Mouse (Mus musculus): ENCODE data around the gene Sowahb.
"Not testable (repeated sequence)": the region's sequence is repeated elsewhere in the genome, so short reads cannot be mapped to it uniquely, and the experiment has no call there.

Sowahb gene

DNA sequence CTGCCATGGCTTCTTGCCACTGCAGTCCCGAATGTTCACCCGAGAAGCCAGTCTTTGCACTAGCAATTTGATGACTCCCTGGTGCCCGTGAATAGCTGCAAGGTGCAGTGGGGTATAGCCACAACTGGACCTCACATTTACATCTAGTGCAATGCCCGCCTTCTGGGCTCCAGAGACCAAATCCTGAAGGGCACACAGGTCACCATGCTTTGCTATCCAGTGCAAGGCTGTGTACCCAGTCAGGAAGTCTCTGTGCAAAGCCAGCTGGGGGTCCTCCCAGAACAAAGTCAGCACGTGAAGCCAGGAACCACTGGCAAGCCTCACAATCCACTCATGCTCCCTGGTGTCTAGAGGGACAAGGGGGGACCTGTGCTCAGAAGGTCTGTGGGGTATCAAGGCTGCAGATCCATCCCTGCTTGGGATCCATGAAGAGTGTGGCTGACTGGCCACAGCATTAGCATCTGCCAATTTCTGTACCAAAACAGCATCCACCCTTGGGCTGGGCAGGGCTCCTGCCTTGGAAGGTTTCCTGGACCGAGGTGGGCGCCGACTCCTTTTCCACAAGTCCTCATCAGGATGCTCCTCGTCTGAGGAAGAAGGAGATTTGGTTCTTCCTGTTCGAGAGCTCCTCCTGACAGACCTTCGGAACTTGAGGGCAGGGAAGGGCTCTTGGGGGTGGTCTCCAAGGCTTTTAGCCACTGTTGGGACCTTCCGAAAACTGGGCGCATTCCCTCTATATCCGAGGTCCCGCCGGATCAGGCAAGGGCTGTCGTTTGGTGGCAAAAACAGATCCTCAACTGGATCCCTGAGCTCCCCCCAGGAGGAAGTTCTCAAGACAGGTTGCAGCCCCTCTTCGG is 1.8 kb downstream of the Sowahb start:
- DNase-seq = peak; percentile 23

DNA sequence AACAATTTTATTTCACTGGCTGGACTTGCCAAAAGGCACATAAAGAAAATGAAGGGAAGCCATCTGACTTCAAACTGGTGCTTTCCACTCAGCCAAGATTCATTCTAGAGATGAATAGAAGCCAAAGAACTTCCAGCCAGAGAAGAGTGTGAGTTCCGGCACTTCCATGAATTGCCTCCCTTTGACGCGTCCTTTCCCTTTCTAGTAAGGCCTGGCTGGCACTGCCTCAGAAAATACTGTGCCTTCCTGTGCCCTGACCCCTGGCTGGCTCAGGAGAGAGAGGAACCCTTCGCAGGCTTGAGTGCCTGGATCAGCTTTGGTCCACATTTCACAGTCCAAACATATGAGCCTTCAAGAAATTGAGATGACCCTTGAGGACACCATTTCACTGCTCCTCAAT is 2.8 kb downstream of the Sowahb start:
- DNase-seq = peak; percentile 36

DNA sequence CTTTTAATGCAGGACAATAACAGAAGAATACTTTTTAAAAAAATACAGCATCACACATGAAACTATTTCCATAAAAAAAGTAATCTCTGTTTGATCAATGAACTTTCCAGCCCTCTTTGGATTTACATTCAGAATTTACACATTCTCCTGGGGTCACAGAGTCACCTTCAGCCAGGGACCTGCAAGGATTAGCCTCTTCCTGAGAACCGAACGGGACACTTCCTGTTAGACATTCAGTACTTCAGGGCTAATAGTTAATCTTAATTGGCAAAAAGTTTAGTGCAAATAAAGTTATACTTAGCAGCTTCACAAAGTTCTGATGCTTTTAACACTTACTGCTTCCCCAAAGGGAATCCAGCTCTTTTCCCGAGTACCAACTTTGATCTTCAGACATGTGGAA is 3.5 kb downstream of the Sowahb start:
- no peak for DNase-seq

DNA sequence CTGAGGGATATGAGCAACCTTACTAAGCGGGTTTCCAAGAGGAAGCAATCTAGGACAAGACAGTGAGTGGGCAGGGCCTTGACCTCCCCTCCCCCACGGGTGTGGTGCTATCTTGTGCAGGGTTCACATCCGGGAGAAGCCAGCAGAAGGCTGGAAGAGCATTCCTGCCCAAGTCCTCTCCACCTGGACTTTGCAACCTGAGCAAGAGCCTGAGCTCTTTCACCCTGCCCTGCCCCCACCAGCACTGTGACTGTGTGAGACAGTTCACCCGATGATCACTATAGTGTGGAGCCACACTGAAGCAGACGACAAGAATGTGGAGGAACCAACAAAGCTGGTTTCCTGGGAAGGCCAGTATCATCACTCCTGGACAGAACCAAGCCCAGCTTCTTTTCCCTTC is 4.7 kb downstream of the Sowahb start:
- DNase-seq = no peak

DNA sequence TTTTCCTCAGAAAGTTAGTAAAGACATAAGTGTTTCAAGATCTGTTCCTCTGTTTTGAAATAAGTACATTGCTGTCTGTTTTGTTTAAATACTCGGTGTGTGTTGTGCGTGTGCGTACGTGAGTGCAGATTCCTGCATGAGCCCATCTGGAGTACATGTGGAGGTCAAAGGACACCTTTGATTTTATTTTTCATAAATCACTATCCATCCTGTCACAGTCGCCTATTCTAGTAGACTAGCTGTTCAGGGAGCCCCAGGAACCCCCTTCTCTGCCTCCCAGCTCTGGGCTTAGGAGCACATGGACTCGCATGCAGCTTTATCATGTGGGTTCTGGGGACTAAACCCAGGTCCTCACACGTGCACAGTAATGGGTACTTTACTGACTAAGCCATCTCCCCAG is 8.6 kb downstream of the Sowahb start:
- no peak for DNase-seq

DNA sequence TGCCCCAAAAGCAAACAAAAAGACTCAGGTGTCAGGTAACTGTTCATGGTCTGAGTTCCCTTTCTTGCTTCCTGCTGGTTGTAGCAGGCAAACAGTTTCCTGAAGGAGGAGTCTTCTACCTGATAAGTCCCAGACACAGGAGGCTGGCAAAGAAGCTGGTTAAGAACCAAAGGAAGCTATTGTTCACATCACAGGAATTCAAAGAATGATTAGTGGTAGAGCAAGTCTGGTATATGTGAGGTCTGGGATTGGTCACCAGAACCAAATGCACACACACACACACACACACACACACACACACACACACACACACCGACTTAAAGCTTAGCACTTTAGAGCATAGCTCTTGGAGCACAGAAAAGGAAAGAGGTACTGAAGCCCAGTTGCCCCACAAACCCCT is 9.5 kb downstream of the Sowahb start:
- no peak for DNase-seq

DNA sequence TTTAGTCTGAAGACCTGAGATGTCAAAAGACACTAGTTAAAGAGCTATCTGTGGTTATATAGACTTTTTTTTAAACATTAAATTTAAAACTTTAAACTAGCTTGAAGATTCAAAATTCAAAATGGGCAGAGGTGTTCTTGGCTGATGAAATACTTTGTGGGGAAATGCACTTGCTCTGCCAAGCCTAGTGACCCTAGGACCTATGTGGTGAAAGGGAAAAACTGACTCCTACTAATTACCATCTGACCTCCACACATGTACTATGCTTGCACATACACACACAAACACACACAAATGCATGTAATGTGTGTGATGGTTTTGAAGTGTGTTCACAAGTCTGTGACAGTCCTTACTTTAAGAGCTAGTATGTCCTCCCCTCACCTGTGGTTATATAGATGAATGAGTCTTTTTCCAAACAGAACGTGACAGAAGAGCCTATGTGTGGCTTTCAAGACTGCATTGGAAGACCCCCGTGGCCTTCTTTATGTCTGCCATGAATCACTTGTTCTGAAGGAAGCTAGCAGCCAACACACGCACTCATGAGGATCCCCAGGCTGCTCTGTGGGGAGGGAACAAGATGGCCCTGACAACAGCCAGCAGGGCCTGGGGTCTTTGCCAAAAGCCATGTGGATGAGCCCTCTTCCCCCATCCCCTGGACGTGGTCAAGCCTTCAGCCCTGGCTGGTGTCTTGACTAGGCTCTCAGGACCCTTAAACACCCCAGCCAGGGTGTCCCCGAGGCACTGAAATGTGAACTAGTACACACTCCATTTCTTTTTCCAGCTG is 11.5 kb downstream of the Sowahb start:
- DNase-seq = no peak

DNA sequence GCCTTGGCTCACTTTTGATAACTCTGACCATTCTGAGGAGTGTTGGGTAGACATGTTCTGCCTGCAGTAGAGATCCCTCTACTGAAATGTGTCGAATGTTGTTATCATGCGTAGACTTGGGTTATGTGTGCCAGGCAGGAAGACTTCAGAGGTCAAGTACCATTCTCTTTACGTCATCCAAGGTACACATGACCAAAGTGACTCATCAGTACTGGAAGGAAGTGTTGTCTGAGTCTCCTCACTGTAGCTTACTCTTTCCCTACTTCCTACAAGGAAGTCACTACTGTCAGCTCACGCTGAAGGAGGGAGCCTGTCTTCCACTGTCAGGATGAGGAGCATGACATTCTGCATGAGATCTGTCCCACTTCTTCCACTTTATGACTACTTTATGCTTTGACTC is 12.2 kb downstream of the Sowahb start:
- no peak for DNase-seq

DNA sequence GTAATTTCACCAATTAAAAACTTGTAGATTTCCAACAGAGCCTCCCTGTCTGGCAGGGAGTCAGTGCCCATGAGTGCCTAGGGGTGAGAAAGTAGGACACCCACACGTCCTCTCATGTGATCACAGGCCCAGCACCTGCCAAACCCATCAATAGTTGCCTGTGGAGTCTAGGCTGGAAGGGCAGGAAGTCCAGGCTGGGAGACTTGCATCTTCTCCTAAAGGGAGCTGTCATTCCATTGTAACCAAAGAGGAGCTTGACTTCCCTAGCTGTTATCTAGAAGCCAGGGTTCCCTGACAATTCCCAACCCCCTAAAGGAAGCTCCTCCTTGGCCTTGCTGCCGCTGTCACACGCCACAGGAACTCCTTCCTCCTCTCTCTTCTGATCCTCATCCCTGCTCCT is 14.0 kb downstream of the Sowahb start:
- no peak for DNase-seq

DNA sequence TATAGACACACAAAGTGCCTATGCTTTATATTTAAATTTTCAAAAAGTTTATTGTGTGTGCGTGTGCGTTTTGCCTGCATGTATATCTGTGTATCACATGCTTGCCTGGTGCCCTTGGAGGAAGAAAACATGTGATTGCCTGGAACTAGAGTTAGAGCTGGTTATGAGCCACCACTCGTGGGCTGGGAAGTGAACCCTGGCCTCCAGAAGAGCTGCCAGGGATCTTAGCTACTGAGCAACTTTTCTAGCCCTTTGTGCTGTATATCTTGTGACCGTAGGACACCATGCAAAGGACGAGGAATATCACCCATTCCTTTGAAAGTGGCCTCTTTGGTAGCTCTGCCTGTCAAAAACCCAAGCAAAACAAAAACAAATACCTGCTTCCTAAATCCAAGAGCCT is 14.4 kb downstream of the Sowahb start:
- no peak for DNase-seq

DNA sequence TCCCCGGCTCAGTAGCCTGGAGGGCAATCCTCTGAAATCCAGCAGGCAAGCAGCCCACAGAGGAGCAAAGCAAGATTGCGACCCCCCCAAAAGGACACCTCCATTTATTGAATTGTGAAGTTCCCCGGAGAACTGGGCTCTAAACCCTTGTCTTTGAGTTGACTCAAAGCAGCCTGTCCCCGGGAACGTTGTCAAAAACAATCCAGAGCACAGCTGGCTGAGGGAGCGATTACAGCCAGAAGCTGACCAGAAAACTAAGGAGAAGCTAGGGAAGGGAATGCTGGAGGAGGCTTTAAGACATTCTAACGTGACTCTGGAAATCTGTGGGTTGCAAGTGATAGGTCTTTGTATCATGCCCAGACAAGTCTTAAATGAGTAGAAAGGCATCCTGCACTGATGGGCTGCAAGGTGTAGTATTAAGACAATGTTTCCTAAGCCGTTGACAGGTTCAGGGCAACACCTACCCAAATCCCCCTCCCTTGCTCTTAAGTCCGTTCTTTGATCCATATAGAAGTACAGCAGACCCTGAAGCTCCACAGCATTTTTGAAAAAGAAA is 17.6 kb downstream of the Sowahb start:
- DNase-seq = no peak

DNA sequence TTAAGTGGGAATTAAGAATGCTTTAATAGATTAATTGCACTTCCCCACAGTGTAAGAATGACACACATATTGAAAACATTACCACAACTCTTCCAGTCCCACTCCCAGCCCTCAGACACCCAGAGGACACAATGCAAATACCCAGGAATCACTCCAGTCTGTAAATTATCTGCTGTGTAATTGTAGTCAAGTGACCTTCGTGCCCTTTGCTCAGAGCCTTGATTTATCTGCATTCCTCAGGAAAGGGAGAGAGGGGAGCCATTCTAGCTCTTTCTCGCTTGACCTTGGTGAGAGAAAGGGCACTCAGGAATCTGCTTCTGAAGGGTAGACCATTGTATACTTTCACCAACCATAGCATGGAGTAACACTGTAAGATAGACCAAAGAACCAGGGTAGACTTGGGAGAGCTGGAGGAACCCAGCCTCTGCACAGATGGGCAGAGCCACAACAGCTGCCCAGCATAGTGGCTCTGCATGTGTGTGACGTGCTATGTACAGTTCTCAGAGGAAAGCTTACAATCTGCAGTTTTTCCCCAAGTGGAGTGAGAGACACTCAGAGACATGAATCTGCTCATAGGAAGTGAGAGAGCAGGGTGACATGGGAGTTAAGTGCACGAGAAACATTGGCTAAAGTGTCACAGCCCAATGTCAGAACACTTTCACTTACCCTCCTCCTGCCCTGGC is 18.2 kb downstream of the Sowahb start:
- DNase-seq = no peak

DNA sequence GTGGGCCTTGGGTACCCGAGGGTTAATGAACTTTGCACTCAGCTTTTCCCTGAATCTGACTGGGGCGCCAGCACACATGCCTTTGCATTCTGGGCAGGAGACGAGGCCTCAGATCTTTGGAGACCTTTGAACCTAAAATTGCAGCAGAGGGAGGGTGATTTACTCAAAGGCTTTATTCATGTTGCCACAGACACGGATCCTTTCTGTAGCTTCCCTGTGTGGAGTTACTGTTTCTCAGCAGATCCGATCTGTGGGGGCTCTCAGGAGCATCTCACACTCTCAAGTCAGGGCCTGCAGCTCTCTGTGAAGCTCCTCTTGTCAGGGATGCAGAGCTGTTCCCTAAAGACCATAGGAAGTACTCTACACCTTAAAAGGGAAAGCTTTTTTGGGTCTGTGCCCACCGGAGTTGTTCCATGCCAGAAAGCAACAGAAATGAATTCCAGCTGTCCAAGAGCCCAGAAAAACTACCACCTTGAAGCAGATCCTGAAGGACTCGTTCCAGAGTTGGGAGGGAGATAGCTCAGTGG is 20.0 kb downstream of the Sowahb start:
- no peak for DNase-seq

DNA sequence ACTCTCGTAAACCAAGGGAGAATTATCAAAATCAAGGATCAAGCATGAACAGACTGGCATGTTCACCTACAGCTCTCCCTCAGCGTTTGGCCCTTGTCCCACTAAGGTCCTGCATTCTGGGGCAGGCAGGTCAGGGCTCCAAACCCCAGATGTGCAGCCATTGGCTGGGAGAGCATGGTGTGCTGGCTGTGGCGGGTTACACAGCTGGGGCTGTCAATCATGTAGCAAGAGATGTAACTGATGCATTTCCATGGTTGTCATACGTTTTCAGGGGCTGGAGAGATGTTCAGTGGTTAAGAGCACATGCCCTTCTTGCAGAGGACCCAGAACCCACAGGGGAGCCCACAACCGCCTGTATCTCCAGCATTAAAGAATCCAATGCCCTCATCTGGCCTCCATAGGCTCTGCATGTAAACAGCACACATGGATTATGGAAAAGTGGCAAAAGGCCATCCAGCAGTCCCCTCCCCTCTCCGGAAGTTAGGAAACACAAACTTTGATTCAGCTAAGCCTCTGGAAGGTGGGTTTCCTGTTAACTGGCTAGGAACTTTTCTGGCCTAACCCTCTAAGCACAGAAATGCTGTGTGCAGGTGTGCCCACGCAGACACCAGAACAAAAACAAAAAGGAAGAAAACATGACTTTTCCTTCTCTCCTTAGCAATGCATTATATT is 22.6 kb downstream of the Sowahb start:
- DNase-seq = no peak

DNA sequence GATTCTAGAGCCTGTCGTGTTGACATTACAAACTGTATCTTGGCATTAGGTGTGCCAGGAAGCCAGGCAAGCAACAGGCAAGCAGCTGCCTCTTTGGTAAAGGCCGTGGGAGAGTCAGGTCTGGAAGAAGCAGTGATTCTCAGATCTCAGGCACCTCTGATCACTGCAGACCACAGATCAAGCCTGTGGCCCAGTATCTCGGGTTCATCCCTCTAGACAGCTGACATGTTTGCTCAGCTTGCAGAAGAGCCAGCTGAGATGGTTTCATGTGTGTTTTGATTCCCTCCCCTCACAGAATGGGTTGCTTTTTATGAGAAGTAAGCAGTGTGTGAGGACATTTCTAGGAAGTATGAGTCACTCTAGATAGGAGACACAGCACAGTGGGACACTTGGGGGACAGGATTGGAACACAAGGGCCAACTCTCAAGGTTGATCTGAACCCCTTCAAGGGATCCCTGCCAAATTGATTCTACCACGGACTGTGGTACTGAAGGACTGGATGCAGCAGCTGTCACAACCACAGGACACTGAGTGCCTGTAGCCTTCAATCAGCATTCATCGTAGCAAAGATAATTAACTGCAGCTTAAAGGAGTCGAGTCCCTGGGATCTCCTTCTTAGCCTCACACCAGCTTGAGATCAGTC is 24.7 kb downstream of the Sowahb start:
- DNase-seq = no peak

DNA sequence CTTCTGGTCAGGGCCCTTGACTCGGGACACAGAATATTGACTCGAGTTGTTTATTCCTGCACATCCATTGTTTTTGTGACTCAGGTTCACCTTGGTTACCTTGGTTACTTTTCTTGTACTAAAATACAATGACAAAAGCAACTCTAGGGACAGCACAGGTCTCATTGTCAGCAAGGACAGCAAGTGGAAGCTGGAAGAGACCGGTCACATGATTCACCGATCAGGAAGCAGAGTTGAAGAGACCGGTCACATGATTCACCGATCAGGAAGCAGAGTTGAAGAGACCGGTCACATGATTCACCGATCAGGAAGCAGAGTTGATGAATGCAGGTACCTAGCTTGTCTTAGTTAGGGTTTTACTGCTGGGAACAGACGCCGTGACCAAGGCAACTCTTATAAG is 25.6 kb downstream of the Sowahb start:
- DNase-seq = not testable (repeated sequence)

DNA sequence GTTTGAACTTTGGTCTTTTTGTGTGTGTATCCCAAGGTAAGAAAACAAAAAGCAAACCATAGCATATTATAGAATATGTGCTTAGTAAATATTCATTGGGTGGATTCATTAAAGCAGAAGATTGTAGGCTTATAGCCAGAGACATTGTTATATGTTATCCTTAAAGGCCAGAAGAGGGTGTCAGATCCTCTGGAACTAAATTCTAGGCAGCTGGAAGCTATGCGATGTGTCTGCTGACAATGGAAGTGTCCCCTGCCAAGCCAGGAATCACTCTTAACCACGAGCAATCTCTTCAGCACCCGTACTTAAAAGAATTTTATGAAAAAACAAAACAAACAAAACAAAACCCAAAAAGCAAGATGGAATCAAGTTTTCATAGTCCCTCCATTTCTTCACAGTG is 27.1 kb downstream of the Sowahb start:
- no peak for DNase-seq

DNA sequence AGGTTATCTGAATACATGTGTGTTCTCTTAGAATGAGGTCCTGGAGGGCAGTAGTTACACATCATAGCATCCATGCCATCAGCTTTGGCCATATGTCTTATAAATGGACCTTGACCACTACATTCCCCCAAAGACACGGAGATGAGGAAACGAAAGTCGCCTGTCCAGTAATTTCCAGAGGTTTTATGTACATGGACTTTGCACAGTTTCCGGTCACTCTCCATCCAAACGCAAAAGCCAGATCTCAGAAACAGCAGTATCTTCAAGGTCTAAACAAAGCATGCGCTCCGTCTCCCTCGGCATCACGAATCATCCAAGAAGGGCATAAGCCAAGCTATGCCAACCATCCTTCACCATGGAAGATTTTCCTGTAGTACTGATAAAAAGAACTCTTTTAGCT is 36.6 kb downstream of the Sowahb start:
- DNase-seq = no peak

DNA sequence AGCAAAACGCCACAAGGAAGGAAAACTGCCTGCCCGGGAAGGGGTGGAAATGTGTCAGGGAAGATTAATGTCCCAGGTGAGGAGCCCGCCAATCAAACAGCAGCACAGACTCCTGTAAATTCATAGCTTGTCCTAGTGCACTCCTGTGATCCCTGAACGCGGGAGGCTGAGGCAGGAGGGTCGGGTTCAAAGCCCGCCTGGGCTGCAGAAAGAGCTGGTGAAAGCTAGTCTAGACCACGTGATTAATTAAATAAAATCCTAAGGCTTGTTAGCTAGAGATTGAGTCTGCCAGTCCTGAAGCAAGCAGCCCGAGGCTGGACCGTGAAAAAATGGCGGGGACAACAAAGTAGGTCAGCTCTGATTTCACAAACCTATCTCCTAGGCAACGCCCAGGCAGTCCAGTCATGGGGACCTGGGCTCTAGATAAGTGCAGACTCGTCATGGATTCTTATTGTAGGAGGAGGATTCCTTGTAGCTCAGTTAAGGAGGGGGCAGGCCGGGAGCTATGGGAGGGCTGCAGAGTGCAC is 38.9 kb downstream of the Sowahb start:
- DNase-seq = peak; percentile 62

DNA sequence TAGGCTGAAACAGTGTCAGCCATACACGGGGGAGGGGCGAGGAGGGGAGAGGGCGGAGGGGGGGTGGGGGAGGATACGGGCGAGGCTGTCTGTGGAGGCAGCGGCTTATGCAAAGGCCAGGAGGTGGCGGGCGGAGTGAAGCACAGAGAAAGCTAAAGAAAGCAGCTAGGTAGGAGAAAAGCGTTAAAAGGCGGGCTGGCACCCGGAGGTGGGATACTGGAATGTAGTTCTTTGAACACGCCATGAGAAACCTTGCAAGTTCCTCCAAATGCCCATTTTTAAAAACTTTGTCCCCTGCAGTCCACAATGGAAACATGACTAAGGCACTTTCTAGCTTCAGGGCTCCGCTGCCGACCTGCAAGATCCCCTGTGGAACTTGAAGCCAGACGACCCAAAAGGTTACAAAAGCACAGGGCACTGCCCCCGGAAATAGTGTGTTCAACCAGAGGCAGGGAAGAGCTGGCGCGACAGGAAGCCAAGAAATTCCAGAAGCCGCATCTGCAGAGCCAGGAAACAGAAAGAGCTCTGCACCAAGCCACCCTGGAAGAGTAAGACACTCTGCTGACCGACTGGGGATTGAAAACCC is 39.5 kb downstream of the Sowahb start:
- DNase-seq = peak; percentile 67

DNA sequence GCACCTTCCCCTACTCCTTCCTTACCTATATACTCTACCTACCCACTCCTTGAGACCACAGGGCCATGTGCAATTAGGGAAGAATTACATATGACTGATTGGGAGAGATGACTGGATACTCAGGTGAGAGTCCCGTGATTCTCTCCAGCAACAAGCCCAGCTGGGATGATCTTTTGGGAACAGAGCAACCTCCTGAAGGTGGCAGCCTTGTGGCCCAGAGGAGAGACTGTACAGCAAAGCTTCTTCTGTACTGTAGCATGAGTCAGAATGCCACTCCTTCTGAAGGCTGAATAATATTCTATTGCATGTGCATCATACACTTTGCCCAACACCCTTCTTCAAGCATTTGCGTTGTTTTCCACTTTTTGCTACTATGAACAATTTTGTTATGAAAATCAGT is 42.2 kb downstream of the Sowahb start:
- DNase-seq = no peak

Measured in right cerebral cortex, adult 18-20 months (tissue).